Mouse (Mus musculus) liver, embryonic 11.5 days (tissue): ENCODE results near the gene Npsr1. TPM values are rescaled to one million over a fixed set of nuclear protein-coding genes. Genes with fewer than 3 reads are reported as not detected.

Source experiments
- ATAC-seq: fragments of 200-750 bp; cut with Nextera tagmentation; replicated peaks from 2 replicates; pipeline ENCODE4 v1.8.0; 2017; ENCODE audit warnings: moderate number of reproducible peaks, mild to moderate bottlenecking, moderate TSS enrichment, moderate library complexity; ENCODE audit not compliant: low FRiP score
- DNase-seq: peaks from one replicate; pipeline ENCODE4 v3.0.0-alpha.2; 2017; ENCODE audit warnings: low spot score
- H3K27ac ChIP-seq: fragments of 300-500 bp; sonication (generic); 2 replicates; pipeline ENCODE4 v1.5.1; 2014; ENCODE audit warnings: mild to moderate bottlenecking, low read depth, low read length, control low read depth
- H3K27me3 ChIP-seq: fragments of 300-500 bp; sonication (generic); replicated peaks from 2 replicates; pipeline ENCODE4 v1.6.1; 2014; ENCODE audit warnings: low read length, mixed read lengths; ENCODE audit not compliant: control insufficient read depth, insufficient read depth
- H3K36me3 ChIP-seq: fragments of 300-500 bp; sonication (generic); 2 replicates; pipeline ENCODE4 v1.6.1; 2014; ENCODE audit warnings: mild to moderate bottlenecking, low read length, moderate library complexity, mixed read lengths; ENCODE audit not compliant: control insufficient read depth, insufficient read depth
- H3K4me1 ChIP-seq: fragments of 300-500 bp; sonication (generic); replicated peaks from 2 replicates; pipeline ENCODE4 v1.6.1; 2014; ENCODE audit warnings: low read length, mixed read lengths; ENCODE audit not compliant: control insufficient read depth, insufficient read depth
- H3K4me2 ChIP-seq: fragments of 300-500 bp; sonication (generic); 2 replicates; pipeline ENCODE4 v1.6.1; 2014; ENCODE audit warnings: mild to moderate bottlenecking, control low read depth, moderate library complexity
- H3K4me3 ChIP-seq: fragments of 300-500 bp; sonication (generic); 2 replicates; pipeline ENCODE4 v1.5.1; 2014; ENCODE audit warnings: low read depth, low read length, control low read depth
- H3K9ac ChIP-seq: fragments of 300-500 bp; sonication (generic); 2 replicates; pipeline ENCODE4 v1.6.1; 2014; ENCODE audit warnings: low read depth, low read length, control low read depth
- H3K9me3 ChIP-seq: fragments of 300-500 bp; sonication (generic); 2 replicates; pipeline ENCODE4 v1.6.1; 2016; ENCODE audit warnings: low read length, inconsistent platforms, mixed read lengths; ENCODE audit not compliant: control insufficient read depth
- WGBS: fragments of 180-500 bp; shearing (Covaris S2); extraction: QIAGEN DNeasy Blood & Tissue Kit; methylation state at CpG from one replicate; pipeline ENCODE4 v1.1.7; 2014; 5-methylcytosine and 5-hydroxymethylcytosine counted together
- polyA plus RNA-seq: library from polyadenylated mRNA; unstranded; fragments of >200 nt; fragmentation: Nextera tagmentation; extraction: Ambion mirVana; gene quantifications from 2 replicates; pipeline ENCODE4 v1.2.1, GENCODE M21; 2014

Gene Npsr1
- polyA plus RNA-seq, 1 experiment from 2014 or later = not detected

DNA sequence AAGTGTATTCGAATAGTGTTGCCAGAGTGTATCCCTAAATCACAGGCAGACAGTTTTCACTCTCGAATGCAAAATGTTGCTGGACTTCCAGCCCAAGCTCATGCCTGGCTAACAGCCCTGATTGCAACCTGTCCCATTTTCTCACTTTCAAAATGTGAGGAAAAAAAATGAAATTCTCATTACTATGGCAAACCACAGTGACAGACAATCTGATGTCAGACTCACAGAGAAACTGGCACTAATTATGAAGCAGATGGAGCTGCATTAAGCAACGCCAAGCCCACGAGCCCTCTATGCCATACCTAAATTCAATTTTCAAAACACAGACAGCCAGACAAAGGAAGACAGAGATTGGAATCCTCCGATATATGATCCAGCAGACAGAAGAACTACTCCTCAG lies 88.5 kb downstream of the Npsr1 start:
- ATAC-seq (no peak), DNase-seq (no peak)
- Histone ChIP-seq H3K36me3 (no peaks in the 10 kb centered on the region), H3K4me2 (no peak overlapping the region), H3K4me1 (no peaks in the 10 kb centered on the region), H3K27ac (no peak overlapping the region), H3K4me3 (no peak overlapping the region), H3K27me3 (no peaks in the 10 kb centered on the region), H3K9ac (no peak overlapping the region), H3K9me3 (no peaks in the 10 kb centered on the region)
- WGBS = 90% methylated on average over 5 of the region's 5 CpGs

DNA sequence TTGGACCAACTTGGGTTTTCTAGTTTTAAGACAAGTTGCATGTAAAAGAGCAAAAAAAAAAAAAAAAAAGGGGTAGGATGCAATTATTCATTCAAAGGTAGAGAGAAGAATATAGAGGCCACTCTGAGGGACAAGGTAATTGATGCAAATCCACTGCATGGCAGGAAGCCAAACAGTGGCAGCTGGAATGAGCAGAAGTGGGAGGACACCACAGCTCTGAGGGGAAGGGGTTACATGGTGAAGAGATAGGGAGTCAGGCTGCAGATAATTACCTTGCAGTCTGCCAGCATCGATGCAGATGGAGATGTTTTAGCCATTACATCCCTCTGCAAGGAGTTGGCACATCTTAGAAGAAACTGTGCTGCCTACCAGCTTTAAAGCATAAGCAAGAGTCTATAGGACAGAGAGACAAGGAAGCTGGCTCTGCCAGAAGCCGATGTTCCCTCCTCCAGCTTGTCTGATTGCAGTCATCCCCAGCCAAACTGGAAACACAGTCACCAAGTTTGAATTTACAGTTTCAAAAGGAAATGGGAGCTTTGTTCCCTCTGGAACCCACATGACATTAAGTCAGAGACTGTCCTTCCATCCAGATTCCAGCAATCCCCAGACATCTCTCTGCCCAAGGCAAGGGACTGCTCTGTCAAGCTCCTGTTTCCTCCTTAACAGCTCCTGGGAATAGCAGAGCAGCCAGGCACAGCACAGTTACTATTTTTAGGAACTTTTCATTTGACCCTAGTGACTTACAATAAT lies 91.9 kb downstream of the Npsr1 start:
- Histone ChIP-seq H3K4me2 (no peak overlapping the region), H3K36me3 (no peaks in the 10 kb centered on the region), H3K4me1 (no peaks in the 10 kb centered on the region), H3K27me3 (no peaks in the 10 kb centered on the region), H3K9ac (no peak overlapping the region), H3K9me3 (no peaks in the 10 kb centered on the region), H3K27ac (no peak overlapping the region), H3K4me3 (no peak overlapping the region)
- WGBS = 52% methylated on average over 2 of the region's 2 CpGs
- ATAC-seq (no peak), DNase-seq (no peak)

DNA sequence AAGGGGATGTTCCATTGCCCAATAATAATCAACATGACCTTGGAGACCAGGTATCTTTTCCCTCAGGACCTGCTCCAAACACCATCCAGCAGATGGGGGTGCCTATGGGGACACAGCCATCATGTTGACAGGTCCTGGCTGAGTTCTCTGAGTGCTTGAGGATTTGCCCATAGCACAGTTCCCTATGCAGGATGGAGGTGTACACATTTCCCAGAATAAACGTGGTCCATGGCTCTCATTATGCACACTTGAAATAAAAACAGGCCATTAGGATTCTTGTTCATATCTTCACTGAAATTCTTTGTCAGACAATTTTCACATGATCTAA lies 92.4 kb downstream of the Npsr1 start:
- Histone ChIP-seq H3K4me1 (no peaks in the 10 kb centered on the region), H3K4me2 (no peak overlapping the region)
- no peak for ATAC-seq

DNA sequence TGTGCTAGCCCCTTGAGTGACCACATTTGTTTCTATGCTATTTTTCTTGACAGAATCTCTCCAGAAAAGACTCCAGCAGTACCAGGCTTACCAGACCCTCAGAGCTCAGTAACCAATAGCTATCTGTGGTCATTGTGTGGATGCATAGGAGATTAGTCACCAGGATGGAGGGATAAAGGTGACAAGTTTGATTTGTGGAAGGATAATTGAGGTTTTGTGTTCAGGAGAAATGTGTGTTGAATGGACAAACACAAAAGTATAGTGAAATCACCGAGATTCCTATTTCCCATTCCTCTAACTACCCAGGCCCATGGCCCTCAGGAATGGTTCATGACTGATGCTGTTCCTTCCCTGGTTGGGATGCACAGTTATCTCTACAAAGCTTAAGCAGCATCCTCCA lies 100.5 kb downstream of the Npsr1 start:
- Histone ChIP-seq H3K36me3 (no peaks in the 10 kb centered on the region), H3K27ac (no peak overlapping the region), H3K4me1 (no peaks in the 10 kb centered on the region), H3K27me3 (no peaks in the 10 kb centered on the region), H3K9ac (no peak overlapping the region), H3K9me3 (no peaks in the 10 kb centered on the region), H3K4me3 (no peak overlapping the region), H3K4me2 (no peak overlapping the region)
- no peak for DNase-seq
- 58% methylated on average over 1 of the region's 1 CpGs for WGBS
- no peak for ATAC-seq

More for the DNA sequence above, 92.4 kb downstream of the Npsr1 start:
- no peaks in the 10 kb centered on the region for H3K9me3 ChIP-seq
- no peaks in the 10 kb centered on the region for H3K27me3 ChIP-seq
- H3K36me3 ChIP-seq = no peaks in the 10 kb centered on the region
- no peak overlapping the region for H3K9ac ChIP-seq
- DNase-seq = no peak
- H3K4me3 ChIP-seq = no peak overlapping the region
- H3K27ac ChIP-seq = no peak overlapping the region
- 54% methylated on average over 1 of the region's 1 CpGs for WGBS

DNA sequence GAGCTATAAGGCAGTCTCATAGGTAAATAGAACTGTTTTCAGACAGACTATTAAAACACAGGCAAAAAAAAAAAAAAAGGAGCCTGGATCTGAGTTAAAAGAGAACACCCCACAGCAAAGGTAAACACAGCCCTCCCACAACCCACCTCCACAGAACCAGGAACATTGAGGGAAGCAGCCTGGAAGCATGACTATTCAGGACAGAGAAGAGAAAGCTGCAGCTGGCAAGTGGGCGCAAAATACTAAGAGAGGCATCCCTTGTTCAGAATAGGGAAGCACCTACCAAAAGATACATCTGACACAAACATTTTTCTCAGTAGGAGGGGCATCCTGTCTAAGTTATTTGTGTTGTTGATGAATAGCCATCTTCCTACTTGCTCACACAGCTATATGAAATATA lies 113.8 kb downstream of the Npsr1 start:
- Histone ChIP-seq H3K36me3 (no peaks in the 10 kb centered on the region), H3K4me2 (no peak overlapping the region), H3K9me3 (no peaks in the 10 kb centered on the region), H3K4me3 (no peak overlapping the region), H3K9ac (no peak overlapping the region), H3K27me3 (no peaks in the 10 kb centered on the region), H3K4me1 (no peaks in the 10 kb centered on the region), H3K27ac (no peak overlapping the region)
- ATAC-seq (no peak), DNase-seq (no peak)
- WGBS = 83% methylated on average over 1 of the region's 1 CpGs

DNA sequence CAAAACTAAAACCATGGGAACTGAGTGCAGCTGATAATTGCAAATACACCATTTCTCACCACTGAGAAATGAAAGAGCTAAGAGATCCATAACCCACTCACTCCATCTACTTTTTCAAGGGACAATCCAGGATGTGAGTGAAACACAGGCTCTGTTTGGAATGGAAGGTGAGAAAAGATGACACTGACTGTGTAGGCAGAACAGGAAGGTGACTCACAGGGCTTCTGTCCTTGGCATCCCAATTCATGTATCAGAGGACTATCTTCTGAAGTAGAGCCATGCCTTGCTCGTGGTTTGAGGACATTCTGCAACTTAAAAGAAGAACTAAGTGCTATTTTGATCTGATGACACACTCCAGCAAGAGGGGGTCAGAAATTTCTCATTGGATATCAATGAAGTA lies 119.9 kb downstream of the Npsr1 start:
- Histone ChIP-seq H3K4me2 (no peak overlapping the region), H3K4me3 (no peak overlapping the region), H3K27ac (no peak overlapping the region), H3K27me3 (no peaks in the 10 kb centered on the region), H3K4me1 (no peaks in the 10 kb centered on the region), H3K36me3 (no peaks in the 10 kb centered on the region), H3K9ac (no peak overlapping the region), H3K9me3 (no peaks in the 10 kb centered on the region)
- WGBS = 32% methylated on average over 1 of the region's 1 CpGs
- no peak for DNase-seq
- no peak for ATAC-seq

DNA sequence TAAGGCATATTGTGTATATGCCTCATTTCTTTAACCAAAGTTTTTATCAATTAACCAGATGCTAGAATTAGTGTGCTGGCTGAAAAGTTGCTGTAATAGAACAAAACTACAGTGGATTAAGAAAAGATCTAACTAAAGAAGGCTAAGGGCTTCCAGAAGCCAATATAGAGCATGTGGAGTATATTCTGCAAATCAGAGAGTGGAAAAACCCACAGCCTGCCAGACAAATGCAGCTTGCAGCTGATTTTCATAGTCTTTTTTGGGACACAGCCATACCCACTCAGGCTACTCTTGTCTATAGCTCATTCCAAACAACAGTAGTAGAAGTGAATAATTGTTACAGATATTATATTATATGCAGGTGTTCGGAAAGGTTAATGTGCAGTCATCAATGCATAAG lies 138.7 kb downstream of the Npsr1 start:
- ATAC-seq = no peak
- Histone ChIP-seq H3K4me2 (no peak overlapping the region), H3K27me3 (no peaks in the 10 kb centered on the region), H3K9me3 (no peaks in the 10 kb centered on the region), H3K4me3 (no peak overlapping the region), H3K27ac (no peak overlapping the region), H3K9ac (no peak overlapping the region), H3K4me1 (no peaks in the 10 kb centered on the region), H3K36me3 (no peaks in the 10 kb centered on the region)
- WGBS = 83% methylated on average over 1 of the region's 1 CpGs
- DNase-seq = no peak

DNA sequence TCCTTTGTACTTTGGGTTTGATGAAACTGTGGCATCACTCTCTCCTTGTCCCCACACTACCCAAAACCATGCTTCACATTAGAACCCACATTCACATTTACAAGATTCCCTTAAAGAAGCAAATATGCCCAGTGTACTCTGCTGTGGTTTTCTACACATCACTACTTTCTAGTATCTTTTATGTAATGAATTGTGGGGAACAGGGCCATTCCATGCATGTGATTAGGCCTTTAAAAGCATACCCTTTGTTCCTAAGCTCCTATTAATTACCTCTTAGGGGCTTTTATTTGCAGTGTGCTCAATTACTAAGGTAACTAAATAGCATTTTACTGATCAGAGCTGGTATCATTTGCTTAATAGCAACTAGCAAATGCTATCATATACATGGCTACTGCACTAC lies 149.8 kb downstream of the Npsr1 start:
- no peak for DNase-seq
- Histone ChIP-seq H3K36me3 (no peaks in the 10 kb centered on the region), H3K4me2 (no peak overlapping the region), H3K9me3 (no peaks in the 10 kb centered on the region), H3K27ac (no peak overlapping the region), H3K4me3 (no peak overlapping the region), H3K4me1 (no peaks in the 10 kb centered on the region), H3K27me3 (no peaks in the 10 kb centered on the region), H3K9ac (no peak overlapping the region)
- ATAC-seq = no peak

DNA sequence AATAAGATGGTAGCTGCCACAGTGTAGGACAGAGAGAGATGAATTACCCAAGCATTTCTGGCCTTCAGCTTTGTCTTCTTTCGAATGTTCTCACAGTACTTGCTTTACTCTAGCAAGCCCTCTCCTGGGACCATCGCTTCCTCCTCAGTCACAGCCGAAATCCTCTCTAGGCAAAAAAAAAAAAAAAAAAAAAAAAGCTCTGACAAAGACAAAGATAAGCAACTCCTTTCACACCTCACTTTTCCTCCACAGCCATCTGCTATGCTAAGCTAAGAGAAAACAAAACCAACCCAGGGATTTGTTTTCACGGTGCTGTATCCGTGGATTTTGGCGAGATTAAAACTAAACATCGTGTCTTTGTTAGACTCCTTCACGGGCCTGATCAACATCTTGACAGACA lies 156.4 kb downstream of the Npsr1 start:
- no peak for ATAC-seq
- WGBS = 47% methylated on average over 8 of the region's 8 CpGs
- Histone ChIP-seq H3K4me1 (no peaks in the 10 kb centered on the region), H3K4me2 (no peak overlapping the region), H3K27ac (no peak overlapping the region), H3K9me3 (no peaks in the 10 kb centered on the region), H3K4me3 (no peak overlapping the region), H3K9ac (no peak overlapping the region), H3K36me3 (no peaks in the 10 kb centered on the region), H3K27me3 (no peaks in the 10 kb centered on the region)
- no peak for DNase-seq
